Mouse (Mus musculus) adrenal gland, postnatal 14 days (tissue): ENCODE measurements around the gene Kremen2. TPM values are rescaled to one million over a fixed set of nuclear protein-coding genes. Genes with fewer than 3 reads are reported as not detected.

Experiments used
- total RNA-seq: library from RNA; stranded (reverse); gene quantifications from 2 replicates; pipeline ENCODE4 v1.2.3, GENCODE M21; 2021

Kremen2 gene
- total RNA-seq, 1 experiment from 2014 or later = not detected

Other genes starting within 250 kb of the Kremen2 start
- gene Zfp213, start 181.6 kb downstream of the Kremen2 start, total RNA-seq = 9.2 and 9.9 TPM in 2 replicates
- 8.5 and 14.6 TPM in 2 replicates for gene Zfp13, start 146.3 kb downstream of the Kremen2 start, total RNA-seq
- not detected in 2 replicates for gene Zscan10, start 145.0 kb downstream of the Kremen2 start, total RNA-seq
- gene Mmp25, start 100.6 kb downstream of the Kremen2 start, total RNA-seq = 0.37 and 0.53 TPM in 2 replicates
- gene Bicdl2, start 85.3 kb downstream of the Kremen2 start, total RNA-seq = not detected in 2 replicates
- 158 and 163 TPM in 2 replicates for gene Hcfc1r1, start 72.2 kb downstream of the Kremen2 start, total RNA-seq
- 25.2 and 26.3 TPM in 2 replicates for gene Thoc6, start 72.0 kb downstream of the Kremen2 start, total RNA-seq
- gene Tnfrsf12a, start 68.4 kb downstream of the Kremen2 start, total RNA-seq = 85.2 and 119 TPM in 2 replicates
- 0.30 TPM in 1 of 2 replicates, not detected in the other for gene Cldn6, start 66.6 kb downstream of the Kremen2 start, total RNA-seq
- gene Cldn9, start 61.8 kb downstream of the Kremen2 start, total RNA-seq = not detected in 2 replicates
- gene 1520401A03Rik, start 23.1 kb downstream of the Kremen2 start, total RNA-seq = 1.9 and 3.8 TPM in 2 replicates
- gene Pkmyt1, start 19.5 kb downstream of the Kremen2 start, total RNA-seq = 9.7 and 11.3 TPM in 2 replicates
- 11.3 and 14.3 TPM in 2 replicates for gene Paqr4, start 5.0 kb downstream of the Kremen2 start, total RNA-seq
- gene Flywch1, start 25.8 kb upstream of the Kremen2 start, total RNA-seq = 44.4 and 46.4 TPM in 2 replicates
- gene Flywch2, start 40.2 kb upstream of the Kremen2 start, total RNA-seq = 6.5 and 9.8 TPM in 2 replicates
- gene Srrm2, start 44.7 kb upstream of the Kremen2 start, total RNA-seq = 515 and 599 TPM in 2 replicates
- 376 and 380 TPM in 2 replicates for gene Elob, start 83.3 kb upstream of the Kremen2 start, total RNA-seq
- gene Prss33, start 90.2 kb upstream of the Kremen2 start, total RNA-seq = not detected in 2 replicates
- not detected in 2 replicates for gene Prss32, start 98.0 kb upstream of the Kremen2 start, total RNA-seq
- 0.56 TPM in 1 of 2 replicates, not detected in the other for gene Prss41, start 98.3 kb upstream of the Kremen2 start, total RNA-seq
- gene Prss21, start 122.2 kb upstream of the Kremen2 start, total RNA-seq = not detected in 2 replicates
- not detected in 2 replicates for gene Dcpp1, start 135.0 kb upstream of the Kremen2 start, total RNA-seq
- not detected in 2 replicates for gene Dcpp2, start 135.0 kb upstream of the Kremen2 start, total RNA-seq
- not detected in 2 replicates for gene Dcpp3, start 171.6 kb upstream of the Kremen2 start, total RNA-seq
- not detected in 2 replicates for gene Sbp, start 195.8 kb upstream of the Kremen2 start, total RNA-seq
- gene Sbpl, start 209.4 kb upstream of the Kremen2 start, total RNA-seq = not detected in 2 replicates
- 0.34 and 0.37 TPM in 2 replicates for gene Prss30, start 234.7 kb upstream of the Kremen2 start, total RNA-seq